Mouse (Mus musculus) MN1 (cell line): ENCODE measurements around the gene Clmp.

Experiments
- DNase-seq: peaks from one replicate; pipeline ENCODE4 v3.0.0-alpha.2; 2016; ENCODE audit warnings: low spot score

Clmp gene

DNA sequence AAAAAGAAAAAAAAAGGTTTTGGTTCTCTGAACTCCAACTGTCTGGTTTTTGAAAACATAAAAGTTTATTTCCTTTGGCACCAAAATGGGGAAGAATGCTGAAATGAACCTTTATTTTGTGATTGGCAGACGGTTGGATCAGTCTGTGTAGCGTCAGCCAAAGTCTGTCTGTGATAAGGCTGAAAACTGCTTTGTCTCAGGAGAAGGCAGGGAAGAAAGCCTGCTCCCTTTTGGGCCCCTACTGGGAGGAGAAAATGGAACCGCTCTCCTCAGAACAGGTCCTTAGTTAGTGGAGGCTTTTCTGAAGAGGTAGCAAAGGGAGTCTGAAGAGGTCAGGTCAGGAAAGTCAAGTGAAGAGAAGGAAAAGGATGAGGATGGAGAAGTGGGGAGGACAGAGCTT is 7.3 kb downstream of the Clmp start:
- DNase-seq: no peak

DNA sequence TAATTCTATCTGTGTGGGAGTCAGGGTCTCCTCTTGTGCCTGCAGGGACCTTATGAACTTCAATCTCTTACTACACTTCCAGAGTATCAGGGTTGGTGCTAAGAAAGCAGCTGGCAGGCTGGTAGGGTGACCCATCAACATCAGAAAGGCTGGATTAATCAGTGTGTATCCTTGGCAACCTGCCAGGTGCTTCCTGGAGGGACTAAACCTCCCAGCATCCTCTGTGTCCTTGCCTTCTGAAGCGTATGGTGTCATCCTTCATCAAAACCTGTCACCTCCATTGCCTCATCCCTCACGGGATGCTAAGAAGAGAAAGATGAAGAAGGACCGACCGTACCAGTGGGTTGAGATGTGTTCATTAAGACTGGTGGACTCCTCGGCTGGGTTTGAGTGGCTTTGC is 8.0 kb downstream of the Clmp start:
- peak; percentile 25 for DNase-seq

DNA sequence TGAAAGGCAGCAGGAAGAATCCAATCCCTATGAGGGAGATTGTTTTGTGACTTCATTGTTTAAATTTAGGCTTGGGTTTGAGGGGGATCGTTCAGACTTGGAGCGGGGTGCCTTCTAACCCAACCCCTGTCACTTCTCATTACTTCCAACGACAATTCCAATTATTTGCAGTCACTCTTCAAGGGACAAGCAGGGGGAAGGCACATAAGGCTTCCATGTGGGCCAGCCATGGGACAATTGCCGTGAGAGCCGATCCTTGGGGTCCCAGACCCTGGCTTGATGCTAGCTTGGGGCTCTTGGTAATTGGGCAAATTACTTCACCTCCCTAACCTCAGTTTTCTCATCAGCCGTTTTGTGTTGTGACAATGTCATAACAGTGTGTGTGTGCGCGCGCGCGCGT is 8.5 kb downstream of the Clmp start:
- no peak for DNase-seq

DNA sequence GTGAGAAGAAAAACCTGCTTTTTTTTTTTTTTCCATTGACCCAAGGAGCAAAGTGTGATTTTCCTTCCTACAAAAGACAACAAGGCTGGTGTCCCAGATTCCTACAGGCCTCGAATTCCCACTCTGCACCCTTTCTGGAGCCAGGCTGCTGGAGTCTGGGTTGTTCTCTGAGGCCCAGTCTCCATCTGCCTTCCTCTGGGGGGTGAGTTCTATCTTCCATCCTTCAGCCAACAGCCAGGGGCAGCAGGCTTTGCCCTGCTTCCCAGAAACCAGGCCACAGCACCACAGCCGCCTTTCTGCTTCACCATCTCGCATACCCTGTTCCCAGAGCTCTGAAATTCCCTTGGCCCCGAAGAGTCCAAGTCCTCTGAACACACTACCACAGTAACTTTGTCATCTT is 10.3 kb downstream of the Clmp start:
- no peak for DNase-seq

DNA sequence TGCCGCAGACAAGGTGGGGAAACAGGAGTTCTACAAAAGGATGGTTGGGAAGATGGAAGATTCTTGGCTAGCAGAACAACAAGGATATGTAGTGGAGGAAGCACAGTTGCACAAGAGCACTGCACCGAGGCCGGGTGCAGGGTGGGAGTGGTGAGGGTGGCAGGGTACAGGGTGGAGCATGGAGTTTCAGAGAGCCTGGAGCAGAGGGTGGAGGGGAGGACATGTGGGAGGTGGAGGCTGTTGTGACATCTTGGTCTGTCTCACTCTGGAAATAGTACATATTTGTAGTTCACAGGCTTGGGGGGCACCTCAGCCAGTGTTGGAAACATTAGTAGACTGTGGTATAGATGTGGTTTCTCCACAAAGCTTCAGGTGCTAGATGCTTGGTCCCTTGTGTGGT is 13.4 kb downstream of the Clmp start:
- DNase-seq: no peak

DNA sequence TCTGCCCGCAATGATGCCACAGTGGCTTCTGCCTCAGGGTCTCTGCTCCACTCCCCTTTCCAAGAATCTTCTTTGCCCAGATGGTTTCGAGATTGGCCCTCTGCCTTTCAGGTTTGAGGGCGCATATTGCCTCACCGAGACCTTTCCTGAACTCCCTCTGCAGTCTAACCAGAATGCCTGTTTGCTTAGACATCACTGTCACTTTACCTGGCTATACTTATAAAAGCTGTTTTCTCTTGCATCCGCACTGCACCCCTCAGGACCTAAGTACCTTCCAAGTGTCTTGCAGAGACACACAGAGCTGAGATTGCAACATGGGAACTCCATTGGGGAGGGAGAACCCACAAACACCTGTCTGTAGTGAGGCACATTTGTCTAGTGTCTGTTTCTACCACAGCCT is 14.5 kb downstream of the Clmp start:
- DNase-seq: no peak

DNA sequence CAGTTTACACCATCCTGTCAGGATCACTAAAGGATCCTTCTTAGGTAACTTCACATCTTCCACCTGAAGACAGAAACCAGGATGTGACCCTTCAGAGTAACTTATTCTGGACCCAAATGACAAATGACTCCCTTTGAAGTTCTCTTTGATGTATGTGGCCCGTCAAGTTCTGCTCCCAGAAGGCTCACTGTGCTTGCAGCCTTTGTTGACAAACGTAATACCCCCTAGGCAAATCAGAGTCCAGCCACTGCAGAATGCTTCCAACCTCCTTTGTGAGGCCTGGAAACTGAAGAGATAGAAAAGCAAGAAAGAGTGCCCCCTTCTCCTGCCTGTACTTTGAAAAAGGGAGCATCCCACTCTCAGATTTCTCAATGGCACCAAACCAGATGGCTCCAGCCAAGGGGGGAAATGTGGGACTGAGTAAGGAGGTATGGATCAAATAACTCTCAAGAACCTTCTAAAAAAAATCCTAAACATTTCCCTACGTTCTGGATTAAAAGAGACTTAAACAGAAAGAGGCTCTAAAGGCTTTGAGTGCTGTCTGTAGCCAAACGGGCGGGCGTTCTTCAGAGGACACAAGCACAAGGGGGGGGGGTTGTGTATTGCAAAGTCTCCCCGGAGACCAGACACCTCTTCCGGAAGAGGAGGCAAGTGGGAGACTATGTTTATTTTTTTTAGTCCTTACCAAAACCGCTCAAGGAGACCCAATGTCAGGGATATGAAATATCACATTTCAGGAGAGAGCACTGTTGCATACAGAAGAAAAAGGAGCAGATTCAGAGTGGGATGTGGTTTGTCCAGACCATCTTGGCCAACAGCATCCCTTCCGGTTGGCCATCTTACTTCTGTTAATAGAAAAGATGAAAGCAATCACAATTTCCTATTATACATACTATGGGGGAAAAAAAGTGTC is 18.9 kb downstream of the Clmp start:
- DNase-seq: no peak

DNA sequence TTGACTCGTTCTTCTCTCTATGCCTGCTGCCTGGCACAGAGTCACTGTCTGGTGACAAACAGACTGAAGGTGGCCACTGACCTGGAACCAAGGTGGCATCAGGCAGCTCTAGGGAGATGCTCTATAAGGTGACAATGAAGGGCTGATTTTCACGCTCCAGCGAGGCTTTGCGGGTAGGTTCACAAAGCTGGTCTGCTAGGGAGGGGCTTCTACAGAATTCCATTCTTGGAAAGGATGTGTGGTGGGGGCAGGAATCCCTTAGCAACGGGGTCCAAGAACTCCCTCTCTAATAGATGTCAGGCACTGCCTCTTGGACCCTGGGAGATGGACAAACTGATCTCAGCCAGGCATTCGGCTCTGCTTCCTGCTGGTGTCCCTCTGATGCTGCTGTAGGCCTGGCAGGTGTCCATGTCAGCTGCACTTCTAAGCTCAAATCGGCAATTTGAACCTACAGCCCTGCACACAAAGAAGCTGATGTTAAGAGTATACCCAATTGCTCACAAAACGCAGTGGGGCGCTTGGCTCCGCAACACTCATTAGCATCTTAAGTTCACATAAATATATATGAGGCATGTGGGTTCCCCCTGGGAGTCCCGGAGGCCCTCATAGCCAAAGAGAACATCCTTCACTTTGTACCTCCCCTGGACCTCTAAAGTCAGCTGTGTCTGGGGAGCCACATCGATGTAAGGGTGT is 22.8 kb downstream of the Clmp start:
- no peak for DNase-seq

DNA sequence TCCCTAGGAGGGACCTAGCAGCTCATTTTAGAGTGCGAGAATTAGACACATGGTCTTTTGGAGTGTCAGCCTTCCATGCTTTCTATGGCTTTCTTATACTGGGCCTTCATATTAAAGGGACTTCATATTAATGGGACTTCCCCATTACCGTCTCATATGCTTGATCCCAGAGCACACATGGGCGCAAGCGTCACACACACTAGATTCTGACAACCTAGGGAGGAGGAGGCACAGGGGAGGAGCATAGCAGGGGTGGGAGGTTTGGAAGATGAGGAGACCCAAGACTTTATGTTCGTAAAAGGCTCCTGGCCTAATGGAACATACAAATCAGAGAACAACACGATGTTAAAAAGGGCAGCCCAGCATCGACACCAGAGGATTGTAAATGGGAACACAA is 23.4 kb downstream of the Clmp start:
- no peak for DNase-seq

DNA sequence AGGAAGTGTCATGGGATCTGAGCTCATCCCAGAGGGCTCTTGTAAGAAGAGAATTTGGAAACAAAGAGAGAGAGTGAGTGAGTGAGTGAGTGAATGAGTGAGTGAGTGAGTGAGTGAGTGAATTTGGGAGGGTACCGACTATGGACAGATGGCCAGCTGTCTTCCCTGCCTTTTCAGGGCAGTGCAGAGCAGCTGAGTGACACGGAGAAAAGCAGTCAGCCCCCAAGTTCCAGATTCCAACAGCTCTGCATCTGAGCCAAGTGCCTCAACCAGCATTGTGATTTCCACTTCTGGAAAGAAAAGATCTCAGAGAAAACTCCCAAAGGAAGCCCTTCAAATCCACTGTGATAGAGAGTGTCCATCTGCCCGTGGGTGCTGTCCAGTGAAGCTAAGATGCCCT is 23.8 kb downstream of the Clmp start:
- no peak for DNase-seq

DNA sequence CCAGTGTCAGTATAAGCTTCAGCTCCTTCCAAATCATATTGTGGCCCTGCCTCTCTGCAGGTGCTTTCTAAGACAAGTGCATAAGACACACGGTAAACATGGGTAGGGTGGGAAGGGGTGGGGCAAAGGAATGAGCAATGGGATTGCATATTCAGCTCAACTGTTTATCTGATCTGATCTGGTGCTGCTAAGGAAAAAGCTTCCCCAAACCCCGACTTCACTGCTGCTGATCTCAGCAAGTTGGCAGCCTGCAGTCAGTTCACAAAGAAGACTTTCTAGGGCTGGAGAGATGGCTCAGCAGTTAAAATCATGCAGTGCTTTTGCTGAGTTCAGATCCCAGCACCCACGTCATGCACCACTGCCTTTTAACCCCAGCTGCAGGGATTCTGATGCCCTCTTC is 24.2 kb downstream of the Clmp start:
- no peak for DNase-seq

DNA sequence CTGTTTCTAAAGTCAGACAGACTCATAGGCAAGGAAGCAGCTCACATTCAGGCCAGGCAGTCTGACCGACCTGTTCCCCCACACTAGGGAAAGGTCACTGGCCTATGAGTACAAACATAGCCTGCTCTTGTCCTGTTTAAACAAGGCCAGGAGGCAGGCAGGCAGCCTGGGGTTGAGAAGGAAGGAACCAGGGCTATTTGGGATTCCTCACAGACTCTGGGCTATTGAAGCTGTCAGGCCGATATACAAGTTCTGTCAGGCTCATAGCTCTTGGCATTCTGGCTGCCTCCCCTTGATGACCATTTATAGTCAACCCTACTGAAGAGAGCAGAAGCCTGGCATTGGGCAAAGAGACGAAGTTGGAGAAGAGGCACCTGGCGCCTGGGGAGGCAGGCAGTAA is 25.9 kb downstream of the Clmp start:
- DNase-seq: no peak

DNA sequence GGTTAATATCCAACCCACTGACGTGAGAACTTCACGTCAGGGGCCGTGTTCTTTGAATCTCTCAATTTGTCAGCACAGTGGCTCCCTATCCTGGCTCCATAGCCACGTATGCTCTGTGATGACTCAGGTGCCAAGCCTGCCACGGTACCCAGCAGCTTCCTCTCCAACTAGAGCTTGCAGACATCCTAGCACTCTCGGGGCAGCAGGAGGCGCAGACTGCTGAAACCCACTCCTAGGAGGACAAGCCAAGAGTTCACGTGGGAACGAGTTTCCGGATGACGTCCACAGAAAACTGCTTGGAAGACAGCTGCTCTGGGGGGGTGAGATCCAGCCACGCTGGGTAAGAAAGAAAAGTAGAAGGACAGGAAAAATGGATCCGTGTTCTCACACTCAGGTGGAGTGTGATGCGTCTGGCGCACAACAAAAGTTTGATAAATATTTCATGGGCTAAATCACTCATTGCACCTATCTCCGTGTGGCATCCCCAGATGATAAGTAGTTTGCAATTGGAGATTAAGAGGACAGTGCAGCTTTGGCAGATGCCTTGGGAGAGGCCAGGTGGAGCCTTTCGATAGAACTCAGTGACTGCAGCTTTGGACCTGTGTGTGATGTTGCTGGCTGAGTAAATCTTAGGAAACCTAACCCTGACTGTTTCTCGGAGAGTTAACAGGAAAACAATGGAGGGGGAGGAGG is 31.6 kb downstream of the Clmp start:
- no peak for DNase-seq

DNA sequence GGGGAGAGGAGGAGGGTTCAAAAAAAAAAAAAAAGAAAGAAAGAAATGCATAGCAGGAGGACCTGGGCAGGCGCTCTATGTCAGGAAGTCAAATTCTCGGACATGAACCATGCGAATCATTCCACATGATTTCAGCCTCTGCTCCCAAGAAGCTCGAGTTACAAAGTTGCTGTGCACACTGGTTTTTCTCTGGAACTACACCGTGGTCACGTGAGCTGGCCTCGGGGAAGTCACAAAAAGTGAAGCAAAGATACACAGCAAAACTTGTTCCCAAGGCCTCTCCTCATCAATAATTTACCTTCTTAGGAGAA is 32.1 kb downstream of the Clmp start:
- DNase-seq: no peak

DNA sequence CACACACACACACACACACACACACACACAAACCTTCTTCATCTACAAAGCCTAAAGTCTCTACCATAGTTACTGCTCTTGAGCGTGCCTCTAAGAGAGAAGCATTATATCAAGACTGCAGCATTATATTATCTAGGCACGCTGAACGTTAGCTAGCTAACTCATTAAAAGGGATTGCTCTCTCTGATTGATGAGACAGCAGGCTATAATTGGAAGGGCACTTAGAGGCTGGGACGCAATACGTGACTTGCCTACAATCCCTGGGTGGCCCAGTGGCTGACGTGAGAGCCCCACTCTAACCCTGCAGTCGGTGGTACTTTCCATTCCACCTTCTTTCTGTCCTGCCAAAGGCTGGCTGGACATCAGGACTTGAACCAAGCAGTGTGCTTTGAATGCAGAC is 35.1 kb downstream of the Clmp start:
- no peak for DNase-seq

DNA sequence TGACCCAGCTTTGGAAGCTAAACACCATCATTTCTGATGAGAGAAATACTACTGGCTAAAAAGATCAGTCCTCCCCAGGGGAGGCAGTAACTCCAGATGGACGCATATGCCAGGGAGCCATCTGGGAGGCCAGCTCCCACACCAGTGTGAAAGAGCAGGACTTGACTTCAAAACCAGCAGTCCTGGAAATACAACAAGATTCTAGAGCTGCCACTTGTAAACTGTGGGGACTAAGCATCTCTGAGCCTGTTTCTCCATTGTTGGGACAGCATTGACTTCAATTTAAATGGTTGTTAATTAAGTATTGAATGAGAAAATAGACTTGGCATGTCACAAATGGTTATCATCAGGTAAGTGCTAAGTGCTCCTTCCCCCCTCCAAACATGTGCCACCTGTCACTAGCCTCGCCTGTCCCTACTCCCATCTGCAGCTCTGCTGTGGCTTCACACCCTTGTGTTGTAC is 37.6 kb downstream of the Clmp start:
- peak; percentile 7 for DNase-seq

DNA sequence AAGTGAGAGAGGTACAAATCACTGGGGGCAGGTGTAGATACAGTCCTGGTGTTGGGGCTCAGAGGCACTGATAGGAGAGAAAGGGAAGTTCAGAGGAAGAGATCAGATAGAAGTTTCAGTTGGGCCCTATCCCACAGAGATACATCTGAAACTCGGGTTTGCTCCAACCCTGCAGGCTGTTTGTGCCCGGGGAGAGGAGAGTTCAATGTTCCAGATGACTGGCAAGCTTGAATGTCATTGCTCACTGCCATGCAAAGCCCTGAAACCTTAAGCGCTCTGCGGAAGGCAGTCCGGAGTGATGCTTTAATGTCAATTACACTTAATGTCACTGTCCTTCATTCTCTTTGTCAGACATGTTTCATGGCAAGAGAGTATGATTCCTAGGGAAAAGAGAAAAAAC is 39.2 kb downstream of the Clmp start:
- DNase-seq: no peak

DNA sequence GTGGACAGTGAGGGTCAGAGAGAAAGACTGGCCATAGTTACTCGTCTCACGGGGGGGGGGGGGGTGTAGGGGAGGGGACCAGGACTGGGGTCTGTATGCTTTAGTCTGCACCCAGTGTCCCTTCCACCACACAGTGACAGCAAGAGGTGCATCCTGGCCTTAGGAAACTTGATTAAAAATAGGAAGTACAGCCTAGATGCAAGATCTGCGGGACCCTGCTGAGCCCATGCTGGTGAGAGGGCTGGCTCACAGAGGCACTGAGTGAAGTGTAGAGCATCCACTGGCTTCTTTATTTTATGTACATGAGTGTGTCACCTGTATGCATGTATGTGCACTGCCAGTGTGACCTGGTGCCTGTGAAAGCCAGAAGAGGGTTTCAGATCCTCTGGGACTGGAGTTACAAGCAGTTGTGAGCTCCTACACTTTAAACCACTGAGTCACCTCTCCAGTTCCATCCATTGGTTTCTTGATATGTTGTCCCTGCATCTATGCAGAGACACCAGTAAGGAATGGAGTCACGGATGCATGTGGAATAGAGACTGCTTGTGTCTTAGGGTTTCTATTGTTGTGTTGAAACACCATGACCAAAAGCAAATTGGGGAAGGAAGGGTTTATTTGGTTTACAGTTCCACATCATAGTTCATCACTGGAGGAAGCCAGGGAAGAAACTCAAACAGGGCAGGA is 41.5 kb downstream of the Clmp start:
- DNase-seq: no peak

DNA sequence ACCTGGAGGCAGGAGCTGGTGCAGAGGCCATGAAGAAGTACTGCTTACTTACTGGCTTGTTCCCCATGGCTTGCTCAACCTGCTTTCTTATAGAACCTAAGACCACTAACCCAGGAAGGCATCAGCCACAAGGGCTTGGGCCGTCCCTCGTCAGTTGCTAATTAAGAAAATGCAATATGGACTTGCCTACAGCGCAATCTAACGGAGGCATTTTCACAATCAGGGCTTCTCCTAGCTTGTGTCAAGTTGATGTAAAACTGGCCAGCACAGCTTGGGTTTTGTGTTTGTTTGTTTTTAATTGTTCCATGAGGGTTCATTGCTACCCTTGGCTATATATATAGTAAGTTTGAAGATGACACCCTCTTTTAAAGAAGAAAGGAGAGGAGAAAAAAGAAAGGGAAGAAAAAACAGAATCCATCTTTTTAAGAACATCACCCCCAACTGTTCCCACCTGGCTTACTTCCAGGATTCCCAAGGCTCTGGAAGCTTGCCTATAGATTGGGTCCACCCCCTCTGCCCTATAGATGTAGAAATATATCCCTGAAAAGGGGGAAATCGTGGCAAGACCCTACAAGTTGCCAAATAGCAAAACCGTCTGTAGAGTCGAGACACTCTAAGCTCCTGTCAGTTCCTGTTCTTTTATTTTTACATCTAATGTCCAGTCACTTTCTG is 42.2 kb downstream of the Clmp start:
- no peak for DNase-seq

DNA sequence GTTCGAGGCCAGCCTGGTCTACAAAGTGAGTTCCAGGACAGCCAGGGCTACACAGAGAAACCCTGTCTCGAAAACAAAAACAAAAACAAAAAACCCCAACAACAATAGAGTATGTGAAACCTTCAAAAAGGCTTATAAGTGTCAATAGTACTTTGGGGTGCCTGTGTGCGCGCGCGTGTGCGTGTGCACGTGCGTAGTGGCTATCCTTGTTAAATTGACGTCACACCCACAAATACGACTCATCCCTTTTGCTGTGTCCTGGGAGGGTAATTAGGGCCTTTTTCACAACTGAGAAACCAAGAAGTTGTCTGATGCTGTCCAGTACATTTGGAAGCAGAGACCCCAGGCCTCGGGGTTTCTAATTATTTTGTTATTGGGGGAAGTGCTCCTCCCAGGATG is 44.5 kb downstream of the Clmp start:
- no peak for DNase-seq

DNA sequence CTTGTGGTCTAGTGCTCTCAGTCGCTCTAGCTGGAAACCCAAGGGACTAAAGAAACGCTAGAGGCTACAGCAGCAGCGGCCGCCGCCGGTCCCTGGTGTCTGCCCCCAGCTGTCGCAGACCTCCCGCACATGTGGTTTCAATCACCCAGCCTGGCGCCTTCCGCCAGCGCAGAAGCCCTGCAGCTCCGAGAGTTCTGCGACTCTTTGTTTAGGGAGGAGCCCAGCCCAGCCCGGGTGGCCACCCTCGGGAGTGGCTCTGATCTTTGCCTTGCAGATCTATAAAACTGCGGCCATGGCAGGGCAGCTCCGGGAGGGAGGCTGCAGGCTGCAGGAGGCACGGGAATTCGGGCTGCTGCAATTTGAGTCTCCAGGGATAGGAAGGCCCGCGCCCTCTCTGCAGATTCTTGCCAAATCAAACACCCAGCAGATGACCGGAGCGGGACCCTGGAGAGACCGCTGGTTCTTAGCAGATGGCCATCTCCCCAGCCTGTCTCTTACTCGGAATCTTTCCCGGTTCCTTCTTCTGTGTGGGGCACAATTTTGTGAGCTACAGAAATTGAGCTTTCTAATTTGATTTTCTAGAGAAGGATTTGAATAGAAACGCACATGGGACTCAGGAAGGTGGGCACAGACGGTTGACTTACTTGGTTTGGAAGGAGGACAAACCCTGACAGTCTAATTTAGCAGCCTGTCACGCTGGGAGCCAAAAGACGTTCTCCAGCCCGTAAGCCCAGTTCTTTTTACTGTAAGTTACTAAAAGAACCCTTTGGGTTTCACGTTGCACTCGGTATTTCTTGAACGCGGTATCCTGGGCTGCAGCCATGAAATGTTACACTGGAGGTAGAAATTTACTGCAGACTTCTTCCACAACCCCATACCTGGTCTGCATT is 45.2 kb downstream of the Clmp start:
- peak; percentile 82 for DNase-seq
